Mouse (Mus musculus) brain, embryonic 14.5 days (tissue): Measurements from ENCODE around the gene Adap1.

Source experiments
- CTCF ChIP-seq: fragments of 200-500 bp; IDR thresholded peaks from 2 replicates; pipeline ENCODE4 v1.5.1; 2012; ENCODE audit warnings: inconsistent platforms, mild to moderate bottlenecking, moderate library complexity, borderline replicate concordance; ENCODE audit not compliant: insufficient read depth, insufficient read length; ENCODE audit errors: extremely low read depth
- POLR2A ChIP-seq: fragments of 200-500 bp; IDR thresholded peaks from 2 replicates; pipeline ENCODE4 v1.6.1; 2012; ENCODE audit warnings: mild to moderate bottlenecking, inconsistent platforms, borderline replicate concordance; ENCODE audit not compliant: poor library complexity, insufficient read depth, insufficient read length, severe bottlenecking; ENCODE audit errors: extremely low read depth

- no peak for TF ChIP-seq POLR2A
- TF ChIP-seq CTCF = no peak
Measured at GRCm38 (mm10) chr5:139347225-139347624, 21.8 kb upstream of the Adap1 start.
